Mouse (Mus musculus) stomach, embryonic 15.5 days (tissue): ENCODE data around the gene Abcg4. TPM values are rescaled to one million over a fixed set of nuclear protein-coding genes. Genes with fewer than 3 reads are reported as not detected.
"Not testable (repeated sequence)": the region's sequence is repeated elsewhere in the genome, so short reads cannot be mapped to it uniquely, and the experiment has no call there.

Source experiments
- ATAC-seq: fragments of 200-750 bp; cut with Nextera tagmentation; 2 replicates; pipeline ENCODE4 v1.8.0; 2017; ENCODE audit warnings: low read depth, moderate number of reproducible peaks, moderate TSS enrichment; ENCODE audit not compliant: insufficient read depth, low FRiP score
- H3K27ac ChIP-seq: fragments of 300-500 bp; sonication (generic); 2 replicates; pipeline ENCODE4 v1.5.1; 2015; ENCODE audit warnings: mild to moderate bottlenecking, inconsistent platforms
- H3K27me3 ChIP-seq: fragments of 300-500 bp; sonication (generic); replicated peaks from 2 replicates; pipeline ENCODE4 v1.6.1; 2015; ENCODE audit warnings: inconsistent platforms
- H3K36me3 ChIP-seq: fragments of 300-500 bp; sonication (generic); 2 replicates; pipeline ENCODE4 v1.6.1; 2015; ENCODE audit warnings: inconsistent platforms
- H3K4me1 ChIP-seq: fragments of 300-500 bp; sonication (generic); 2 replicates; pipeline ENCODE4 v1.6.1; 2015; ENCODE audit warnings: inconsistent platforms
- H3K4me2 ChIP-seq: fragments of 300-500 bp; sonication (generic); 2 replicates; pipeline ENCODE4 v1.6.1; 2015; ENCODE audit warnings: mild to moderate bottlenecking, inconsistent platforms
- H3K4me3 ChIP-seq: fragments of 300-500 bp; sonication (generic); replicated peaks from 2 replicates; pipeline ENCODE4 v1.5.1; 2015; ENCODE audit warnings: inconsistent platforms
- H3K9ac ChIP-seq: fragments of 300-500 bp; sonication (generic); 2 replicates; pipeline ENCODE4 v1.6.1; 2015; ENCODE audit warnings: inconsistent platforms
- H3K9me3 ChIP-seq: fragments of 300-500 bp; sonication (generic); 2 replicates; pipeline ENCODE4 v1.6.1; 2016; ENCODE audit warnings: inconsistent platforms
- WGBS: fragments of 180-500 bp; shearing (Covaris S2); methylation state at CpG from one replicate; pipeline ENCODE4 v1.1.7; 2015; 5-methylcytosine and 5-hydroxymethylcytosine counted together
- polyA plus RNA-seq: library from polyadenylated mRNA; unstranded; fragments of >200 nt; fragmentation: Nextera tagmentation; extraction: Ambion mirVana; gene quantifications from 2 replicates; pipeline ENCODE4 v1.2.1, GENCODE M21; 2015

Abcg4 gene
- polyA plus RNA-seq = 4.6 and 5.1 TPM in 2 replicates

GRCm38 (mm10) chr9:44288076-44288958 is at the start of gene Abcg4:
Abcg4 (minus strand) TSS chr9:44288615.
- H3K36me3 ChIP-seq = peaks cover 15% of the 10 kb centered on the region; the same call in 1 of the 2 replicates
- H3K9ac ChIP-seq = peak within 1 kb of the TSS; percentile 42
- H3K4me2 ChIP-seq = peak within 1 kb of the TSS; percentile 98
- H3K27ac ChIP-seq = no peak within 1 kb of the TSS
- ATAC-seq = peak; percentile 78
- H3K4me3 ChIP-seq = peak within 1 kb of the TSS; percentile 66
- 0 out of 2 replicates have a peak, but pooled peaks cover 10% of the 10 kb centered on the region for H3K27me3 ChIP-seq
- no peaks in the 10 kb centered on the region for H3K9me3 ChIP-seq
- whole genome bisulfite sequencing = under 1% methylated on average over 38 of the region's 38 CpGs
- H3K4me1 ChIP-seq = peaks cover 26% of the 10 kb centered on the region

GRCm38 (mm10) chr9:44337436-44338169 is 49.2 kb upstream of the Abcg4 start:
- Histone ChIP-seq H3K36me3 (peaks cover 29% of the 10 kb centered on the region), H3K9ac (no peak overlapping the region), H3K27me3 (no peaks in the 10 kb centered on the region), H3K4me1 (peaks cover 18% of the 10 kb centered on the region), H3K4me2 (peak overlapping the region; percentile 59), H3K9me3 (no peaks in the 10 kb centered on the region), H3K27ac (peak overlapping the region; percentile 31; the same call in 1 of the 2 replicates), H3K4me3 (peak overlapping the region; percentile 76)
- ATAC-seq = no peak
- 72% methylated on average over 9 of the region's 9 CpGs for WGBS

DNA sequence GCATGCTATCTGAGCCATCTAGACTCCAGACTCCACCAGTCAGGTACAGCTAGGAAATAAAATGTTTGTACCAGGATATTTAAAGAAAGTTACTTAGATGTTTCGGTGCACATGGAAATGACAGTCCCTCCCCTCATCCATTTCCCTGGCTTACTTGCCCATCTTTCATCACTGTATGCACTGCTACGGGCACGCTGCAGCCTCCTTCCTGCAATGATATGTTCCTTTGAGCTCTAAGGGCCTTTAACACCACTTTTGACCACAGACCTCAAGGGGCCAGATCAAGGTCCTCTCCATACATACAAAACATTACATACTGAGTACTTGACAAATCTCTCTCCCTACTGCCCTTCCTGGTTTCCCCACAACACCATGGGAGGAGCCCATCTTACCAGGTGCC is 48.5 kb upstream of the Abcg4 start:
- Histone ChIP-seq H3K9ac (no peak overlapping the region; the same call in 1 of the 2 replicates), H3K27me3 (no peaks in the 10 kb centered on the region), H3K27ac (no peak overlapping the region; the same call in 1 of the 2 replicates), H3K4me1 (peaks cover 14% of the 10 kb centered on the region), H3K36me3 (peaks cover 33% of the 10 kb centered on the region), H3K4me2 (peak overlapping the region; percentile 59), H3K4me3 (peak overlapping the region; percentile 76), H3K9me3 (no peaks in the 10 kb centered on the region)
- ATAC-seq = no peak
- 61% methylated on average over 3 of the region's 3 CpGs for WGBS

- not testable (repeated sequence) for ATAC-seq, H3K27ac ChIP-seq, H3K27me3 ChIP-seq, H3K9me3 ChIP-seq, H3K9ac ChIP-seq
- Histone ChIP-seq H3K4me1 (peaks cover 14% of the 10 kb centered on the region), H3K4me3 (peak overlapping the region; percentile 76), H3K36me3 (peaks cover 37% of the 10 kb centered on the region), H3K4me2 (peak overlapping the region; percentile 59)
- WGBS = 30% methylated on average over 4 of the region's 4 CpGs
Observed at GRCm38 (mm10) chr9:44336513-44336912, 48.1 kb upstream of the Abcg4 start.

DNA sequence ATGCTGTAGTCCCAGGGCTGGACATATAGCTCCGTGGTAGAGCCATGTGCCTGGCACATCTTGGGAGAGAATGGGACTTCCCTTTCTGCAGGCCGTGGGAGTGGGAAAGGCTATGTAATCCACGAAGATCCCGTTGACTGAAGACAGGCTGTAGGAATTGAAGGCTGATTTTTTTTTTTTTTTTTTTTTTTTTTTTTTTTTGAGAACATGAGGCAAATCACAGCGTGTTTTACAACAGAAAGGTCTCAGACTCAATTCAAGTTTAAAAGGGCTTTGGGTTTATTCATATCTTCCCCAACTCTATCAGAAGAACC is 47.6 kb upstream of the Abcg4 start:
- H3K36me3 ChIP-seq = peaks cover 42% of the 10 kb centered on the region
- no peaks in the 10 kb centered on the region for H3K9me3 ChIP-seq
- H3K9ac ChIP-seq = peak overlapping the region; percentile 91
- H3K27ac ChIP-seq = peak overlapping the region; percentile 97
- no peaks in the 10 kb centered on the region for H3K27me3 ChIP-seq
- 0% methylated on average over 5 of the region's 5 CpGs for WGBS
- ATAC-seq = no peak
- peak overlapping the region; percentile 76 for H3K4me3 ChIP-seq
- peaks cover 14% of the 10 kb centered on the region for H3K4me1 ChIP-seq
- peak overlapping the region; percentile 59 for H3K4me2 ChIP-seq

- Histone ChIP-seq H3K27me3 (no peaks in the 10 kb centered on the region), H3K4me3 (peak overlapping the region; percentile 76), H3K4me1 (peaks cover 14% of the 10 kb centered on the region), H3K36me3 (peaks cover 46% of the 10 kb centered on the region), H3K9ac (peak overlapping the region; percentile 91), H3K9me3 (no peaks in the 10 kb centered on the region), H3K4me2 (peak overlapping the region; percentile 59), H3K27ac (peak overlapping the region; percentile 97)
- ATAC-seq = peak; percentile 0; the same call in 1 of the 2 replicates
- under 1% methylated on average over 50 of the region's 50 CpGs for WGBS
Observed at GRCm38 (mm10) chr9:44335331-44336092, 47.1 kb upstream of the Abcg4 start.

GRCm38 (mm10) chr9:44334396-44335330 is 46.2 kb upstream of the Abcg4 start, which contains the start of gene H2afx:
H2afx (plus strand) TSS chr9:44334694.
- Histone ChIP-seq H3K4me2 (peak within 1 kb of the TSS; percentile 59), H3K27ac (peak within 1 kb of the TSS; percentile 97), H3K9me3 (no peaks in the 10 kb centered on the region), H3K27me3 (no peaks in the 10 kb centered on the region), H3K36me3 (peaks cover 46% of the 10 kb centered on the region), H3K4me1 (peaks cover 14% of the 10 kb centered on the region), H3K4me3 (peak within 1 kb of the TSS; percentile 76), H3K9ac (peak within 1 kb of the TSS; percentile 91)
- peak; percentile 94 for ATAC-seq
- WGBS = under 1% methylated on average over 91 of the region's 91 CpGs

- Histone ChIP-seq H3K27me3 (no peaks in the 10 kb centered on the region), H3K27ac (no peak overlapping the region), H3K4me3 (no peak overlapping the region), H3K9me3 (no peaks in the 10 kb centered on the region), H3K4me2 (no peak overlapping the region), H3K36me3 (peaks cover 38% of the 10 kb centered on the region), H3K4me1 (peaks cover 18% of the 10 kb centered on the region), H3K9ac (no peak overlapping the region)
- 94% methylated on average over 13 of the region's 13 CpGs for WGBS
- no peak for ATAC-seq
Observed at GRCm38 (mm10) chr9:44332918-44333638, 44.7 kb upstream of the Abcg4 start.

GRCm38 (mm10) chr9:44330736-44331135 is 42.3 kb upstream of the Abcg4 start:
- H3K36me3 ChIP-seq = peaks cover 31% of the 10 kb centered on the region
- no peak overlapping the region for H3K4me3 ChIP-seq
- ATAC-seq = no peak
- peaks cover 11% of the 10 kb centered on the region for H3K4me1 ChIP-seq
- no peak overlapping the region for H3K4me2 ChIP-seq
- no peaks in the 10 kb centered on the region for H3K27me3 ChIP-seq
- no peak overlapping the region for H3K27ac ChIP-seq
- WGBS = 93% methylated on average over 6 of the region's 6 CpGs
- H3K9me3 ChIP-seq = no peaks in the 10 kb centered on the region
- H3K9ac ChIP-seq = no peak overlapping the region

- H3K27me3 ChIP-seq = no peaks in the 10 kb centered on the region
- peaks cover 13% of the 10 kb centered on the region for H3K4me1 ChIP-seq
- no peak for ATAC-seq
- H3K27ac ChIP-seq = no peak overlapping the region
- no peak overlapping the region for H3K9ac ChIP-seq
- peak overlapping the region; percentile 74 for H3K4me2 ChIP-seq
- peaks cover 20% of the 10 kb centered on the region for H3K36me3 ChIP-seq
- peak overlapping the region; percentile 72 for H3K4me3 ChIP-seq
- 87% methylated on average over 5 of the region's 5 CpGs for WGBS
- no peaks in the 10 kb centered on the region for H3K9me3 ChIP-seq
Observed at GRCm38 (mm10) chr9:44327926-44328325, 39.5 kb upstream of the Abcg4 start.
